Mouse (Mus musculus) cerebellum, postnatal 14 days (tissue): ENCODE results near the gene Zfp423.

Experiments used
- DNase-seq, 2 experiments: peaks; one replicate each; pipeline ENCODE4 v3.0.0; 2021; ENCODE audit warnings: mixed read lengths in 2 of 2

The Zfp423 gene

GRCm38 (mm10) chr8:87662307-87662771 is 297.1 kb downstream of the Zfp423 start:
- DNase-seq: peak; percentile 59 to 67

- DNase-seq: no peak
Observed at GRCm38 (mm10) chr8:87660916-87661910, 298.2 kb downstream of the Zfp423 start.

GRCm38 (mm10) chr8:87660029-87660915 is 299.1 kb downstream of the Zfp423 start:
- peak in 1 of 2 experiments; percentile 44 for DNase-seq

GRCm38 (mm10) chr8:87657488-87657887 is 301.9 kb downstream of the Zfp423 start:
- DNase-seq: no peak

- peak; percentile 82 to 89 for DNase-seq
Observed at GRCm38 (mm10) chr8:87656484-87657230, 302.7 kb downstream of the Zfp423 start.

- no peak for DNase-seq
Observed at GRCm38 (mm10) chr8:87655946-87656345, 303.4 kb downstream of the Zfp423 start.

- DNase-seq: no peak
Observed at GRCm38 (mm10) chr8:87647781-87648180, 311.6 kb downstream of the Zfp423 start.

- DNase-seq: peak; percentile 59 to 64
Observed at GRCm38 (mm10) chr8:87645829-87646483, 313.4 kb downstream of the Zfp423 start.

- DNase-seq: peak; percentile 97
Observed at GRCm38 (mm10) chr8:87645371-87645770, 314.0 kb downstream of the Zfp423 start.

GRCm38 (mm10) chr8:87640930-87641329 is 318.5 kb downstream of the Zfp423 start:
- DNase-seq: peak; percentile 74 to 80

- DNase-seq: no peak
Observed at GRCm38 (mm10) chr8:87636226-87636742, 323.1 kb downstream of the Zfp423 start.

- no peak for DNase-seq
Observed at GRCm38 (mm10) chr8:87631776-87632175, 327.6 kb downstream of the Zfp423 start.

GRCm38 (mm10) chr8:87629656-87630055 is 329.7 kb downstream of the Zfp423 start:
- no peak for DNase-seq

- peak; percentile 46 to 63 for DNase-seq
Observed at GRCm38 (mm10) chr8:87621181-87621580, 338.2 kb downstream of the Zfp423 start.

- DNase-seq: peak; percentile 73 to 78
Observed at GRCm38 (mm10) chr8:87620225-87620624, 339.2 kb downstream of the Zfp423 start.

- DNase-seq: no peak
Observed at GRCm38 (mm10) chr8:87619529-87619928, 339.9 kb downstream of the Zfp423 start.

GRCm38 (mm10) chr8:87619118-87619517 is 340.3 kb downstream of the Zfp423 start:
- peak; percentile 65 to 66 for DNase-seq

GRCm38 (mm10) chr8:87613701-87614100 is 345.7 kb downstream of the Zfp423 start:
- DNase-seq: peak; percentile 54 to 62
